Mouse (Mus musculus) hindbrain, embryonic 14.5 days (tissue): ENCODE measurements around the gene Arl15. TPM values are rescaled to one million over a fixed set of nuclear protein-coding genes. Genes with fewer than 3 reads are reported as not detected.
A peak's percentile ranks its signal among the peaks of the same experiment; 100 is the strongest.

Experiments
- ATAC-seq: fragments of 200-750 bp; cut with Nextera tagmentation; 2 replicates; pipeline ENCODE4 v1.8.0; 2017; ENCODE audit warnings: moderate number of reproducible peaks, mild to moderate bottlenecking, moderate TSS enrichment, moderate library complexity; ENCODE audit not compliant: low FRiP score
- DNase-seq: peaks from one replicate; pipeline ENCODE4 v3.0.0-alpha.2; 2015; ENCODE audit warnings: low spot score
- H3K27ac ChIP-seq: fragments of 300-500 bp; sonication (generic); 2 replicates; pipeline ENCODE4 v1.5.1; 2014; ENCODE audit warnings: mild to moderate bottlenecking, moderate library complexity
- H3K27me3 ChIP-seq: fragments of 300-500 bp; sonication (generic); 2 replicates; pipeline ENCODE4 v1.6.1; 2014; ENCODE audit warnings: mild to moderate bottlenecking, low read length, mixed read lengths; ENCODE audit not compliant: control insufficient read depth, insufficient read depth
- H3K36me3 ChIP-seq: fragments of 300-500 bp; sonication (generic); replicated peaks from 2 replicates; pipeline ENCODE4 v1.6.1; 2014; ENCODE audit not compliant: control insufficient read depth, insufficient read depth
- H3K4me1 ChIP-seq: fragments of 300-500 bp; sonication (generic); replicated peaks from 2 replicates; pipeline ENCODE4 v1.6.1; 2014; ENCODE audit warnings: antibody characterized with exemption, low read length, mixed read lengths; ENCODE audit not compliant: control insufficient read depth, insufficient read depth
- H3K4me2 ChIP-seq: fragments of 300-500 bp; sonication (generic); replicated peaks from 2 replicates; pipeline ENCODE4 v1.6.1; 2014; ENCODE audit warnings: mild to moderate bottlenecking, moderate library complexity
- H3K4me3 ChIP-seq: fragments of 300-500 bp; sonication (generic); replicated peaks from 2 replicates; pipeline ENCODE4 v1.5.1; 2014; ENCODE audit warnings: mild to moderate bottlenecking, low read length
- H3K9ac ChIP-seq: fragments of 300-500 bp; sonication (generic); 2 replicates; pipeline ENCODE4 v1.6.1; 2014
- H3K9me3 ChIP-seq: fragments of 300-500 bp; sonication (generic); 2 replicates; pipeline ENCODE4 v1.6.1; 2016; ENCODE audit warnings: low read length; ENCODE audit not compliant: control insufficient read depth
- WGBS: fragments of 180-500 bp; shearing (Covaris S2); extraction: QIAGEN DNeasy Blood & Tissue Kit; methylation state at CpG from one replicate; pipeline ENCODE4 v1.1.7; 2014; 5-methylcytosine and 5-hydroxymethylcytosine counted together
- polyA plus RNA-seq: library from polyadenylated mRNA; unstranded; fragments of >200 nt; fragmentation: Nextera tagmentation; extraction: Ambion mirVana; gene quantifications from 2 replicates; pipeline ENCODE4 v1.2.1, GENCODE M21; 2014

Gene Arl15
- polyA plus RNA-seq, 1 experiment from 2014 or later: 19.0 TPM

DNA sequence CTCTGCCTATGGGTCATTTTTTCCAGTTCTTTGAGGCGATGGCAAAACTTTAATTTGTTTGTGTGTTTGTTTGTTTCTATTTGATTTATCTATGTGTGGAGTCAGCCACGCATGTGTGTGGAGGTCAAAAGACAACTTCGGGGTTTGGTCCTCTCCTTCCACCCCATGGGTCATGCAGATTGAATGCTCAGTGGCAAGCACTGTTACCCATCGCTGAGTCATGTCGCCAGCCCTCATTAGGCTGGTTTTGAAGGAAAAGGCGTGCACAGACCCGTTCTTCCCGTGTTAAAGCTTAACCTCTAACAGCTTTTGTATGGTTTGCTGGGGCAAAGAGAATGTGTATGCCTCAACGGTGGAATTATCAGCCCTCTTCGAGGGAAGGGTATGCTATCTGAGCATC lies 315.1 kb downstream of the Arl15 start:
- no peaks in the 10 kb centered on the region for H3K9me3 ChIP-seq
- H3K36me3 ChIP-seq: no peaks in the 10 kb centered on the region
- no peak overlapping the region for H3K4me2 ChIP-seq
- ATAC-seq: no peak
- 77% methylated on average over 10 of the region's 10 CpGs for WGBS
- no peak overlapping the region for H3K27ac ChIP-seq
- no peaks in the 10 kb centered on the region for H3K27me3 ChIP-seq
- no peak overlapping the region for H3K4me3 ChIP-seq
- H3K9ac ChIP-seq: no peak overlapping the region
- H3K4me1 ChIP-seq: no peaks in the 10 kb centered on the region
- no peak for DNase-seq

DNA sequence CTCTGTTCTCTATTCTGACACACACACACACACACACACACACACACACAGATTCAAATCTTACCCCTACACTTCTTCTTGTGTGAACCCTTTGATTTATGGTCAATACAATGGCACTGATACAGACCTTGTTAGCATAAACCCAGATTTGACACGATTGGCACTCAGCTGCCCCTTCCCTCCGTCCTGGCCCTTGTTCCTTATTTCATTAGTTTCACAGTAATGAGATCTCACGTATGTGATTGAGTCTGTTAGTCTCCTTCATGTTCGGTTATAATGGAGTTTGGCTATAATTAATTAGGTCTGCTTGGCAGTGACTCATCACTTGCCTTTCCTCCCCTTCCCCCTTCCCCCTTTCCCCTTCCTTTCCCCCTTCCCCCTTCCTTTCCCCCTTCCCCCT lies 315.5 kb downstream of the Arl15 start:
- DNase-seq: no peak
- Histone ChIP-seq H3K4me2 (no peak overlapping the region), H3K36me3 (no peaks in the 10 kb centered on the region), H3K9me3 (no peaks in the 10 kb centered on the region), H3K27ac (no peak overlapping the region), H3K9ac (no peak overlapping the region), H3K4me3 (no peak overlapping the region), H3K27me3 (no peaks in the 10 kb centered on the region), H3K4me1 (no peaks in the 10 kb centered on the region)
- 24% methylated on average over 4 of the region's 4 CpGs for WGBS
- ATAC-seq: peak; percentile 34; the same call in 1 of the 2 replicates

DNA sequence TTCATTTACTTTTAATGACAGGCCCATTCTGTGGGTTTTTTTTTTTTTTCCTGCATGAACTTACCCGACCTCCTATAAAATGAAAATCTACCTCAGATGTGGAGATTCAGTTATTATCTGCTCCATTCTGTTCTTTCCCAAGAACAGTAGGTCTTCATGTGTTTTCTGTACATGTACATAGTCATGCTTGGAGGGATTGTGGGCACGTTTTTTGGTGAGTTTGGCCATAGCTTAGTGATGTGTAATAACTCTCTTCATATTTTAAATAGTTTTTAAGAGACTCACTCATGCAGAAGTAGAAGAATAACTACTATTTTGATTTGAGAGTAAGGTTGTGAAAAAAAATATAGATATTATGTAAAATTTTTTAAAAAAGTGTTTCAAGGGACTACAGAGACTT lies 319.2 kb downstream of the Arl15 start:
- WGBS: 78% methylated on average over 2 of the region's 2 CpGs
- Histone ChIP-seq H3K9ac (no peak overlapping the region), H3K9me3 (no peaks in the 10 kb centered on the region), H3K4me3 (no peak overlapping the region), H3K4me1 (no peaks in the 10 kb centered on the region), H3K27ac (no peak overlapping the region), H3K27me3 (no peaks in the 10 kb centered on the region), H3K4me2 (no peak overlapping the region), H3K36me3 (no peaks in the 10 kb centered on the region)
- DNase-seq (no peak), ATAC-seq (no peak)

DNA sequence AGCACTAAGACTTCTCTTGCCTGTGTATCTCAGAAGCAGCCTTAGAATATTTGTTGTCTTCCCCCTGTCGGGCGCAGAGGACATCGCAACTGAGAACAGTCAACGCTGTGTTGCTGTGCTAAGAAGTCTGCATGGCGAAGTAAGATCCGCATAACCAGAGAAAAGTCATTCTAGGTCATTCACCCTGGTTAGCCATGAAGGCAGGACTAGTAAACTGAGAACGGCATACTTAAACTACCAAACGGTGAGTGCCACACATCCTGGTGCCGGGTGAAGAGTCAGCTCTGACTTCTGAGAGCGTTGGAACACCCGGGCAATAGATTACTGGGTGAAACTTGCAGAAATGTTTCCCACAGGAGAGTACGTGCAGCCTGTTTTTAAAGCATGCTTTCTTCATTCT lies 320.3 kb downstream of the Arl15 start:
- Histone ChIP-seq H3K9ac (no peak overlapping the region), H3K27me3 (no peaks in the 10 kb centered on the region), H3K4me2 (no peak overlapping the region), H3K4me1 (no peaks in the 10 kb centered on the region), H3K4me3 (no peak overlapping the region), H3K9me3 (no peaks in the 10 kb centered on the region), H3K36me3 (no peaks in the 10 kb centered on the region), H3K27ac (no peak overlapping the region)
- no peak for ATAC-seq
- no peak for DNase-seq
- WGBS: 92% methylated on average over 12 of the region's 12 CpGs

DNA sequence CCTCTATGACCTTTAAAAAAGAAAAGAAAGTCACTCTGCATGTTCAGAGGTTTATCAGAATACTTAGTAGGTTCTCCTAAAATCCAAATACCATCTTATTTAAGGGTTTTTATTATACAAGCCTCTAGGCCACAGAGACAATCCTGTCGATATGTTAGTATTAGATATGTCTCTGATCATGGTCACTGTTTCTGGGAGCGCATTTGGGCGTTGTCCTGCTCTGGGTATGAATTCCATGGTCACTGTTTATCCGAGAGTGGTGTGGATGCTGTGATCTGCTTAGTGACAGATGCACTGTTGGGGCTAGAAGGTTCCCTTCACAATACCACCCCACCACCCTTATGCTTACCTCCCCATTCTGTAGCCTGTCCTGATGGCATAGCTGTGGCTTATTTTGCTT lies 320.8 kb downstream of the Arl15 start:
- ATAC-seq: no peak
- Histone ChIP-seq H3K27me3 (no peaks in the 10 kb centered on the region), H3K4me3 (no peak overlapping the region), H3K4me2 (no peak overlapping the region), H3K9ac (no peak overlapping the region), H3K9me3 (no peaks in the 10 kb centered on the region), H3K27ac (no peak overlapping the region), H3K36me3 (no peaks in the 10 kb centered on the region), H3K4me1 (no peaks in the 10 kb centered on the region)
- WGBS: 94% methylated on average over 4 of the region's 4 CpGs
- DNase-seq: no peak

DNA sequence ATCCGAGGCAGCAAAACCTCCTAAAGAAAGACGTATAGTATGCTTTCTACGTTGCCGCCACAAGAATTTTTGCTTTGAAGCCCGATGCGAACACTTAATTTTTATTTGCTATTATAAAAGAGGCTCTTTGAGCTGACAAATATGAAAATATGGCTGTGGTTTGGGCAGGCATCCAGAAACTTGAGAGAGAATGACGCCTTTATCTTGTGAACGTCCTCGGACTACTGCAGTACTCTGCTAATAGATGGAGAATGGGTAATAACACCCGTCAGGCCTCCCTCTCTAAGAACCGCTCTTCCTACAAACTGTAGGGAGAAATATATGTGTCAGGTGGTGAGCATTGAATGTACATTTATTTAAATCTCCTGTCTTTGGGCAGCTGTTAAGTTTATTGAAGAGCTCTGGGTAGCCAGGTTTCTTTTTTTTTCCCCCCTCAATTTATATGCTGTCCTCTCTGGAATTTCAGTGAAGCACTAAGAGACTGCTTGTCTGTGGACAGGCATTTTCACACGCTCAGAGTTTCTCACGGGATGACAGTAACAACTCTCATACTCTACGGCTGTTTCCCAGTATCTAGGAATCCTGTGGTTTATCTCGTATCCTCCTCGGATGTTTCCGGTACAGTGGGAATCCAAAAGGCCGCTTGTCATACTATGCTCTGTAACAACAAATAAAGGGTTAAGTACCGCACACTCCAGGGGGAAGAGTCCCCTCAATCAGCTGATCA lies 324.0 kb downstream of the Arl15 start:
- Histone ChIP-seq H3K4me3 (no peak overlapping the region), H3K36me3 (no peaks in the 10 kb centered on the region), H3K27me3 (no peaks in the 10 kb centered on the region), H3K27ac (no peak overlapping the region), H3K9ac (no peak overlapping the region), H3K9me3 (no peaks in the 10 kb centered on the region), H3K4me2 (no peak overlapping the region), H3K4me1 (no peaks in the 10 kb centered on the region)
- DNase-seq (no peak), ATAC-seq (no peak)
- WGBS: 84% methylated on average over 19 of the region's 19 CpGs

DNA sequence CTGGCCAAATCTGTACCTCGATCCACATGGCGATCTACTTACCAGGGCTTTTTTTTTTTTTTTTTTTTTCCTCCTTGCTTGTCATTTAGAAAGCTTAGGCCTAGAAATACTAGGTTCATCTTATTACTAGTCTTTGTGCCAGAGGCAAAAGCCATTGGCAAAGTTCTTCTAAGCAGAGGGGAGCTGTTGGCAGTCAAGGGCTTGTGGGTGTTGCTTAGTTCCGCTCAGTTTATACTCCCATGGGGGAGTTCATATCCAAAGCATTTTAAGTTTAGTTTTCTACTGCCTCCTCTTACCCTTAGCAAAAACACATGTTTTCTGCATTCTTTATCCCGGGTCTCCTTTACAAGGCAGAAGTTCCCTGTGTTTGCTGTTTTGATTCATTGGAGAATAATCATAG lies 325.5 kb downstream of the Arl15 start:
- Histone ChIP-seq H3K4me3 (no peak overlapping the region), H3K27ac (no peak overlapping the region), H3K36me3 (no peaks in the 10 kb centered on the region), H3K9me3 (no peaks in the 10 kb centered on the region), H3K4me2 (no peak overlapping the region), H3K27me3 (no peaks in the 10 kb centered on the region), H3K4me1 (no peaks in the 10 kb centered on the region), H3K9ac (no peak overlapping the region)
- DNase-seq (no peak), ATAC-seq (no peak)
- WGBS: 96% methylated on average over 4 of the region's 4 CpGs

DNA sequence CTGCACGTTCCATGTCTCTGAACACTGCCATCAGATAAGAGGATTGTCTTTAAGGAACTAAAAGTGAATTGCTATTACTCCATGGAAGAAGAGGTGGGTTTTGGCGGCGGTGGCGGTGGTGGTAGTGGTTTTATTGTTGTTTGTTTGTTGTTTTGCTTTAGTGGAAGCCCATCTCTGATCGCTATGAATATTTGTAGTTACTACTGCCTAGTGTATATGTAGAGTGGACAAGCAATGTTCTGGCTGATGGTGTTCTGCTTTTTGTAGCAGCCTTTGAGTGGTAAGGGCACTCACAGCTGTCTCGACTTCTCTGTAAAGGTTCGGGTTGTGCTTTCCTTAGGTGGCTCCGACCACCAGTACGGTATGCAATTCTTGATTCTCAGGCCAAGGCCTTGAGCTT lies 327.3 kb downstream of the Arl15 start:
- Histone ChIP-seq H3K27me3 (no peaks in the 10 kb centered on the region), H3K4me1 (no peaks in the 10 kb centered on the region), H3K4me3 (no peak overlapping the region), H3K27ac (no peak overlapping the region), H3K9me3 (no peaks in the 10 kb centered on the region), H3K4me2 (no peak overlapping the region), H3K9ac (no peak overlapping the region), H3K36me3 (no peaks in the 10 kb centered on the region)
- ATAC-seq: no peak
- WGBS: 96% methylated on average over 9 of the region's 9 CpGs
- no peak for DNase-seq

DNA sequence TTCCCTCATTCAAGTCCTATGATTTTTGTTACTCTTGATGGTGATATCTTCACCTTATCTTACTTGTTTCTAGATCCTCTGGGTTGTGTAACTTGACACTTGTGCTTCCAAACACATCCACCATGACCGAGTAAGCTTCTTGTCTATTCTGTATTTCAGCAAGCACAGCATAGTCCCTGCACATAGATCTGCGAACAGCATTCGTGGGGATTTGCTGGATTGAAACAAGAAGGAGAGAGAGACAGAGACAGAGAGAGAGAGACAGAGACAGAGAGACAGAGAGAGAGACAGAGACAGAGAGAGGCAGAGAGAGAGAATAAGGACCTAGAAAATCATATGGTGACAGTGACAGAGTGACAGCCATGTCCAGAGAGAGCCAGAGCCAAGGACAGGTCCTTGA lies 329.1 kb downstream of the Arl15 start:
- peaks cover 2% of the 10 kb centered on the region; the same call in 1 of the 2 replicates for H3K9me3 ChIP-seq
- H3K4me1 ChIP-seq: no peaks in the 10 kb centered on the region
- H3K9ac ChIP-seq: no peak overlapping the region
- no peak for DNase-seq
- H3K27ac ChIP-seq: no peak overlapping the region
- no peak overlapping the region for H3K4me2 ChIP-seq
- no peak overlapping the region for H3K4me3 ChIP-seq
- WGBS: 90% methylated on average over 3 of the region's 3 CpGs
- no peaks in the 10 kb centered on the region for H3K36me3 ChIP-seq
- no peaks in the 10 kb centered on the region for H3K27me3 ChIP-seq
- ATAC-seq: no peak

DNA sequence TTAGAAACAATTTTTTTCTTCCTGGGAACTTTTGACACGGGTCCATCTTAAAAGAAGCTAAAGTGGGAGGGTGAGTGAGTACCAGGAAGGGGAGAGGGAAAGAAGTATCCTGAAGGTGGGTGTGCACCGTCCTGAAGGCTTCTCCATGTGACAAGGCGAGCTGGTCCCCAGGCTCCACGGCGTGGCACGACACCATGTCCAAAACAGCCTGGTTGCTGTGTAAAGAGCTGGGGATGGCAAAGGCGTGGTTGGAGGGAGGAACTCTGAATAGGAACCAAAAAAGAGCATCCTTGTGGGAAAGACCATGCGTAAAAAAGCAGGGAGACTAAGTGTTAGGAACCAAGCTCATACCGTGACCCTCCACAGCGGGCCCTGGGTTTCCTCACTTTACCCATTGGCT lies 330.1 kb downstream of the Arl15 start:
- 92% methylated on average over 10 of the region's 10 CpGs for WGBS

More for the DNA sequence above, 330.1 kb downstream of the Arl15 start:
- no peak overlapping the region for H3K4me3 ChIP-seq
- no peaks in the 10 kb centered on the region for H3K4me1 ChIP-seq
- H3K4me2 ChIP-seq: no peak overlapping the region
- H3K9ac ChIP-seq: no peak overlapping the region
- no peaks in the 10 kb centered on the region for H3K36me3 ChIP-seq
- no peak overlapping the region for H3K27ac ChIP-seq
- ATAC-seq (no peak), DNase-seq (no peak)
- no peaks in the 10 kb centered on the region for H3K27me3 ChIP-seq
- peaks cover 4% of the 10 kb centered on the region; the same call in 1 of the 2 replicates for H3K9me3 ChIP-seq
